Mouse (Mus musculus) MEL (cell line): ENCODE measurements around the gene Hrh3. TPM values are rescaled to one million over a fixed set of nuclear protein-coding genes. Genes with fewer than 3 reads are reported as not detected.

Experiments
- DNase-seq: peaks from one replicate; pipeline ENCODE4 v3.0.0; 2011; ENCODE audit warnings: low read depth, low spot score
- H3K27ac ChIP-seq: 2 replicates; pipeline ENCODE4 v1.5.1; 2012; ENCODE audit warnings: low read depth, mild to moderate bottlenecking, control low read depth, low read length, moderate library complexity; ENCODE audit not compliant: control insufficient read depth
- H3K27me3 ChIP-seq, 2 experiments: fragments of 150-350 bp in 1 of 2; sonication (generic) in 1 of 2; 2 replicates each; pipeline ENCODE4 v1.6.1; 2012; ENCODE audit warnings: low read length in 2 of 2, mild to moderate bottlenecking in 2 of 2, improper control_type of control experiment in 1 of 2, moderate library complexity in 1 of 2; ENCODE audit not compliant: insufficient read depth in 2 of 2, control insufficient read depth in 1 of 2
- H3K36me3 ChIP-seq, 2 experiments: 2 replicates each; pipeline ENCODE4 v1.6.1; 2012 to 2014; ENCODE audit warnings: low read length in 2 of 2, improper control_type of control experiment in 1 of 2, inconsistent platforms in 1 of 2, mild to moderate bottlenecking in 1 of 2; ENCODE audit not compliant: insufficient read depth in 2 of 2, control insufficient read depth in 1 of 2
- H3K4me1 ChIP-seq, 2 experiments: fragments of 150-350 bp in 1 of 2; sonication (generic) in 1 of 2; 2 replicates each; pipeline ENCODE4 v1.6.1; 2012; ENCODE audit warnings: low read length in 2 of 2, improper control_type of control experiment in 1 of 2, mild to moderate bottlenecking in 1 of 2; ENCODE audit not compliant: insufficient read depth in 2 of 2, control insufficient read depth in 1 of 2
- H3K4me3 ChIP-seq, 2 experiments: fragments of 150-350 bp in 1 of 2; sonication (generic) in 1 of 2; 2 replicates each; pipeline ENCODE4 v1.5.1; 2012; ENCODE audit warnings: low read depth in 2 of 2, low read length in 2 of 2, mild to moderate bottlenecking in 2 of 2, moderate library complexity in 2 of 2, control low read depth in 1 of 2, improper control_type of control experiment in 1 of 2; ENCODE audit not compliant: control insufficient read depth in 1 of 2, insufficient read depth in 1 of 2
- H3K79me2 ChIP-seq: 2 replicates; pipeline ENCODE4 v1.6.1; 2012; ENCODE audit warnings: mild to moderate bottlenecking, low read length, moderate library complexity; ENCODE audit not compliant: control insufficient read depth, poor library complexity, insufficient read depth
- H3K9ac ChIP-seq: 2 replicates; pipeline ENCODE4 v1.6.1; 2012; ENCODE audit warnings: low read depth, mild to moderate bottlenecking, control low read depth, low read length, moderate library complexity; ENCODE audit not compliant: control insufficient read depth, poor library complexity, severe bottlenecking
- H3K9me3 ChIP-seq: fragments of 150-350 bp; sonication (generic); replicated peaks from 2 replicates; pipeline ENCODE4 v1.6.1; 2012; ENCODE audit warnings: mild to moderate bottlenecking, low read length, improper control_type of control experiment, moderate library complexity; ENCODE audit not compliant: insufficient read depth
- CTCF ChIP-seq, 3 experiments: IDR thresholded peaks in 2 of 3; conservative IDR thresholded peaks in 1 of 3; 2 replicates each; pipeline ENCODE4 v1.5.1; 2011 to 2012; ENCODE audit warnings: low read length in 3 of 3, low read depth in 2 of 3, mild to moderate bottlenecking in 2 of 3, improper control_type of control experiment in 1 of 3, inconsistent platforms in 1 of 3, mixed read lengths in 1 of 3, moderate library complexity in 1 of 3; ENCODE audit not compliant: control insufficient read depth in 1 of 3, insufficient read depth in 1 of 3, poor library complexity in 1 of 3, severe bottlenecking in 1 of 3
- ELF1 ChIP-seq: IDR thresholded peaks from 2 replicates; pipeline ENCODE4 v1.6.1; 2014; ENCODE audit warnings: low read depth, mild to moderate bottlenecking, inconsistent platforms, low read length, improper control_type of control experiment, moderate library complexity
- EP300 ChIP-seq, 2 experiments: IDR thresholded peaks; 2 replicates each; pipeline ENCODE4 v1.6.1; 2011; ENCODE audit warnings: improper control_type of control experiment in 2 of 2, low read length in 2 of 2, low read depth in 1 of 2, mild to moderate bottlenecking in 1 of 2
- ETS1 ChIP-seq: IDR thresholded peaks from 2 replicates; pipeline ENCODE4 v1.6.1; 2012; ENCODE audit warnings: low read depth, mild to moderate bottlenecking, inconsistent platforms, low read length, improper control_type of control experiment, moderate library complexity
- GATA1 ChIP-seq: IDR thresholded peaks from 2 replicates; pipeline ENCODE4 v1.6.1; 2011; ENCODE audit warnings: low read depth, low read length, improper control_type of control experiment
- HCFC1 ChIP-seq: IDR thresholded peaks from 2 replicates; pipeline ENCODE4 v1.6.1; 2012; ENCODE audit warnings: low read depth, mild to moderate bottlenecking, inconsistent platforms, low read length, improper control_type of control experiment, moderate library complexity
- MAX ChIP-seq: IDR thresholded peaks from 2 replicates; pipeline ENCODE4 v1.6.1; 2011; ENCODE audit warnings: low read length, improper control_type of control experiment
- MEF2A ChIP-seq: IDR thresholded peaks from 2 replicates; pipeline ENCODE4 v1.6.1; 2014; ENCODE audit warnings: low read depth, mild to moderate bottlenecking, inconsistent platforms, low read length, improper control_type of control experiment; ENCODE audit not compliant: poor library complexity, insufficient replicate concordance, severe bottlenecking; ENCODE audit errors: extremely low read depth
- NRF1 ChIP-seq: IDR thresholded peaks from 2 replicates; pipeline ENCODE4 v1.6.1; 2014; ENCODE audit warnings: low read depth, mild to moderate bottlenecking, inconsistent platforms, low read length, improper control_type of control experiment, moderate library complexity; ENCODE audit not compliant: poor library complexity, insufficient read depth, severe bottlenecking
- POLR2A ChIP-seq, 2 experiments: IDR thresholded peaks; 2 replicates each; pipeline ENCODE4 v1.6.1; 2011 to 2012; ENCODE audit warnings: low read length in 2 of 2, mild to moderate bottlenecking in 2 of 2, control low read depth in 1 of 2, improper control_type of control experiment in 1 of 2, low read depth in 1 of 2, moderate library complexity in 1 of 2; ENCODE audit not compliant: control insufficient read depth in 1 of 2, insufficient read depth in 1 of 2, poor library complexity in 1 of 2
- POLR2AphosphoS2 ChIP-seq: IDR thresholded peaks from 2 replicates; pipeline ENCODE4 v1.6.1; 2011; ENCODE audit warnings: low read length, improper control_type of control experiment
- RAD21 ChIP-seq: IDR thresholded peaks from 2 replicates; pipeline ENCODE4 v1.6.1; 2011; ENCODE audit warnings: mild to moderate bottlenecking, low read depth, low read length, improper control_type of control experiment
- SIN3A ChIP-seq: IDR thresholded peaks from 2 replicates; pipeline ENCODE4 v1.6.1; 2012; ENCODE audit warnings: low read length, improper control_type of control experiment, inconsistent platforms
- SMC3 ChIP-seq: IDR thresholded peaks from 2 replicates; pipeline ENCODE4 v1.6.1; 2011; ENCODE audit warnings: low read depth, low read length, improper control_type of control experiment
- TAL1 ChIP-seq: IDR thresholded peaks from 2 replicates; pipeline ENCODE4 v1.6.1; 2012; ENCODE audit warnings: mild to moderate bottlenecking, inconsistent platforms, low read length, moderate library complexity, mixed read lengths
- UBTF ChIP-seq: IDR thresholded peaks from 2 replicates; pipeline ENCODE4 v1.6.1; 2012; ENCODE audit warnings: low read depth, mild to moderate bottlenecking, inconsistent platforms, low read length, improper control_type of control experiment, moderate library complexity, borderline replicate concordance; ENCODE audit not compliant: insufficient read depth
- ZKSCAN1 ChIP-seq: IDR thresholded peaks from 2 replicates; pipeline ENCODE4 v1.6.1; 2012; ENCODE audit warnings: low read depth, mild to moderate bottlenecking, inconsistent platforms, low read length, improper control_type of control experiment, moderate library complexity
- ZNF384 ChIP-seq: IDR thresholded peaks from 2 replicates; pipeline ENCODE4 v1.6.1; 2012; ENCODE audit warnings: low read depth, mild to moderate bottlenecking, inconsistent platforms, low read length, improper control_type of control experiment
- polyA plus RNA-seq, 2 experiments: library from polyadenylated mRNA; stranded (reverse) in 1 of 2; unstranded in 1 of 2; fragments of >175 nt in 1 of 2; fragments of >200 nt in 1 of 2; gene quantifications; 2 replicates each; pipeline versions ENCODE4 v1.2.1 to v1.2.4; 2012; ENCODE audit warnings: low replicate concordance in 2 of 2, low read depth in 1 of 2; ENCODE audit not compliant: insufficient read length in 2 of 2, insufficient read depth in 1 of 2, missing spikeins in 1 of 2
- total RNA-seq: library from RNA; depleted of rRNA; stranded (reverse); fragments of 300-350 nt; gene quantifications from 2 replicates; pipeline ENCODE4 v1.2.3, GENCODE M21; 2012

Hrh3 gene
- total and polyA plus RNA-seq, 3 experiments: not detected

DNA sequence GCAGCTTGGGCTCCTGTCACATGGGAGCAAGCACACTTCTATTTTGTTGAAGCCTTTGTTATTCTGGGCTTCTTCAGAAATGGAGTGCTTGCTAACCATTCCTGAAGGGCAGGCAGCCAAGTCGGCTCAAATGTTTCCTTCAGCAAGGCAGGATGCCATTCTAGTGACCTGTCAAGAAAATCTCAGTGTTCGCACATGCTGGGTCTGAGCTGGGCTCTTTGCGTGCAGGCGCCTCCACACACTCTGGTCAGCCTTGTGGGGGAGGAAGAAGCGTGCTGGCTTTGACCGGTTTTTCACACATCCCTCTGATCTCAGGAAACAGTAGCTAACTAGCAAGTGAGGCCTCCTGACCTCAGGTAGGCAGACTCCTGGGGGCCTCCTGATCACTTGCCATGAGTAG is 11.0 kb upstream of the Hrh3 start:
- no peaks in the 10 kb centered on the region for H3K9me3 ChIP-seq
- no peak overlapping the region for H3K27ac ChIP-seq
- peaks cover 0 to 30% of the 10 kb centered on the region in 2 experiments; a peak in 2 of 4 replicates for H3K36me3 ChIP-seq
- H3K27me3 ChIP-seq: 0 out of 4 replicates have a peak, but pooled peaks cover 0 to 3% of the 10 kb centered on the region in 2 experiments
- DNase-seq: no peak
- no peak overlapping the region for H3K9ac ChIP-seq
- peaks cover 10% of the 10 kb centered on the region for H3K79me2 ChIP-seq
- TF ChIP-seq MAX (no peak), SMC3 (no peak), POLR2AphosphoS2 (no peak), NRF1 (no peak), POLR2A (IDR thresholded peaks at IDR 0.05; ENCODE audit: control insufficient read depth in 1 of 2, insufficient read depth in 1 of 2, low read depth in 1 of 2, low read length in 2 of 2, poor library complexity in 1 of 2) (no peak), RAD21 (no peak), ZNF384 (no peak), ETS1 (no peak), GATA1 (no peak), UBTF (no peak), CTCF (IDR thresholded peaks at IDR 0.05 in 2 of 3, conservative IDR thresholded peaks at IDR 0.05 in 1 of 3; ENCODE audit: control insufficient read depth in 1 of 3, insufficient read depth in 1 of 3, low read depth in 2 of 3, low read length in 3 of 3, poor library complexity in 1 of 3, severe bottlenecking in 1 of 3) (no peak), ZKSCAN1 (no peak), EP300 (IDR thresholded peaks at IDR 0.05; ENCODE audit: low read depth in 1 of 2, low read length in 2 of 2) (no peak), MEF2A (no peak), TAL1 (no peak), ELF1 (no peak)
- H3K4me1 ChIP-seq: peaks cover 22 to 41% of the 10 kb centered on the region in 2 experiments
- H3K4me3 ChIP-seq: no peak overlapping the region

- Histone ChIP-seq H3K36me3 (peaks cover 0 to 30% of the 10 kb centered on the region in 2 experiments; a peak in 2 of 4 replicates), H3K4me1 (peaks cover 22 to 41% of the 10 kb centered on the region in 2 experiments), H3K9me3 (no peaks in the 10 kb centered on the region), H3K4me3 (no peak overlapping the region), H3K27ac (no peak overlapping the region), H3K79me2 (no peaks in the 10 kb centered on the region), H3K27me3 (0 out of 4 replicates have a peak, but pooled peaks cover 0 to 3% of the 10 kb centered on the region in 2 experiments), H3K9ac (no peak overlapping the region)
- TF ChIP-seq RAD21 (peak; percentile 14), SIN3A (no peak), CTCF (IDR thresholded peaks at IDR 0.05 in 2 of 3, conservative IDR thresholded peaks at IDR 0.05 in 1 of 3; ENCODE audit: control insufficient read depth in 1 of 3, insufficient read depth in 1 of 3, low read depth in 2 of 3, low read length in 3 of 3, poor library complexity in 1 of 3, severe bottlenecking in 1 of 3) (peak in 2 of 3 experiments; percentile 12 to 19; a peak in 2 of 6 replicates), TAL1 (no peak), HCFC1 (no peak)
- no peak for DNase-seq
Observed at GRCm38 (mm10) chr2:180113909-180114890, 9.9 kb upstream of the Hrh3 start.
